Mouse (Mus musculus): ENCODE measurements at regions not wholly inside any gene's neighbourhood (a gene's known extent, or its start where the extent isn't known, plus 50 kb on each side); places are given as distances from the start of the nearest gene placed in this dataset.

- Histone ChIP-seq H3K4me2 (ENCODE audit: low read depth, low read length) (no peak overlapping the region), H3K27me3 (ENCODE audit: control insufficient read depth, insufficient read depth, low read length) (no peaks in the 10 kb centered on the region), H3K9ac (replicated peaks; ENCODE audit: low read depth, low read length) (no peak overlapping the region), H3K9me3 (replicated peaks; ENCODE audit: control insufficient read depth, low read length) (0 out of 2 replicates have a peak, but pooled peaks cover 9% of the 10 kb centered on the region), H3K4me3 (ENCODE audit: low read depth, low read length) (no peak overlapping the region), H3K4me1 (ENCODE audit: control insufficient read depth, insufficient read depth) (0 out of 2 replicates have a peak, but pooled peaks cover 7% of the 10 kb centered on the region), H3K36me3 (replicated peaks; ENCODE audit: control insufficient read depth, insufficient read depth, low read length) (no peaks in the 10 kb centered on the region), H3K27ac (ENCODE audit: low read depth) (peak overlapping the region; percentile 72; the same call in 1 of the 2 replicates)
- ATAC-seq (ENCODE audit: insufficient read depth, low read depth): no peak; the same call in 1 of the 2 replicates
- 54% methylated on average over 5 of the region's 5 CpGs for WGBS
- TF ChIP-seq CTCF (IDR thresholded peaks at IDR 0.05; ENCODE audit: low read depth): no peak
- no peak for TF ChIP-seq EP300 (IDR thresholded peaks at IDR 0.05; ENCODE audit: low read depth)
- DNase-seq (ENCODE audit: low spot score): peak; percentile 49
These were observed 132.3 kb upstream of the Supt20 start for GRCm38 (mm10) chr3:54560056-54560922.

DNA sequence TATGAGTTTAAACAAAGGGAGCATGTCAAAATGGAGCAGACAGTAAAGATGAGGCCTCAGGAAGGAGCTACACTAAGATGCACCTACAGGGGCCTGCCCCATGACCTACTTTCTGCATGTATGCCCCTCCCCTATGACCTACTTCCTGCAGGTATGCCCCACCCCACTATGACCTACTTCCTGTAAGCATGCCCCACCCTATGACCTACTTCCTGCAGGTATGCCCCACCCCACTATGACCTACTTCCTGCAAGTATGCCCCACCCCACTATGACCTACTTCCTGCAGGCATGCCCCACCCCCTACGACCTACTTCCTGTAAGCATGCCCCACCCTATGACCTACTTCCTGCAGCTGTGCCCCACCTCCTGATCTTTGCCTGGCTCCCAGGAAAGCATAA, 125.3 kb upstream of the Supt20 start:
- peaks cover 12% of the 10 kb centered on the region; the same call in 1 of the 2 replicates for H3K9me3 ChIP-seq (replicated peaks; ENCODE audit: control insufficient read depth, low read length)
- H3K36me3 ChIP-seq (replicated peaks; ENCODE audit: control insufficient read depth, insufficient read depth, low read length): no peaks in the 10 kb centered on the region
- H3K27me3 ChIP-seq (ENCODE audit: control insufficient read depth, insufficient read depth, low read length): no peaks in the 10 kb centered on the region
- no peak overlapping the region for H3K4me2 ChIP-seq (ENCODE audit: low read depth, low read length)
- ATAC-seq (ENCODE audit: insufficient read depth, low read depth): peak; percentile 24; the same call in 1 of the 2 replicates
- H3K4me1 ChIP-seq (ENCODE audit: control insufficient read depth, insufficient read depth): no peaks in the 10 kb centered on the region
- WGBS: 67% methylated on average over 1 of the region's 1 CpGs
- TF ChIP-seq EP300 (IDR thresholded peaks at IDR 0.05; ENCODE audit: low read depth): no peak
- no peak for TF ChIP-seq CTCF (IDR thresholded peaks at IDR 0.05; ENCODE audit: low read depth)
- H3K4me3 ChIP-seq (ENCODE audit: low read depth, low read length): no peak overlapping the region
- DNase-seq (ENCODE audit: low spot score): no peak
- peak overlapping the region; percentile 63; the same call in 1 of the 2 replicates for H3K27ac ChIP-seq (ENCODE audit: low read depth)
- no peak overlapping the region for H3K9ac ChIP-seq (replicated peaks; ENCODE audit: low read depth, low read length)

GRCm38 (mm10) chr3:54568096-54568495, 124.5 kb upstream of the Supt20 start:
- Histone ChIP-seq H3K4me3 (ENCODE audit: low read depth, low read length) (no peak overlapping the region), H3K9ac (replicated peaks; ENCODE audit: low read depth, low read length) (no peak overlapping the region), H3K4me1 (ENCODE audit: control insufficient read depth, insufficient read depth) (no peaks in the 10 kb centered on the region), H3K4me2 (ENCODE audit: low read depth, low read length) (no peak overlapping the region), H3K36me3 (replicated peaks; ENCODE audit: control insufficient read depth, insufficient read depth, low read length) (no peaks in the 10 kb centered on the region), H3K27ac (ENCODE audit: low read depth) (peak overlapping the region; percentile 63; the same call in 1 of the 2 replicates), H3K9me3 (replicated peaks; ENCODE audit: control insufficient read depth, low read length) (peaks cover 10% of the 10 kb centered on the region; the same call in 1 of the 2 replicates), H3K27me3 (ENCODE audit: control insufficient read depth, insufficient read depth, low read length) (no peaks in the 10 kb centered on the region)
- DNase-seq (ENCODE audit: low spot score): peak; percentile 24
- no peak for TF ChIP-seq CTCF (IDR thresholded peaks at IDR 0.05; ENCODE audit: low read depth)
- no peak for TF ChIP-seq EP300 (IDR thresholded peaks at IDR 0.05; ENCODE audit: low read depth)
- ATAC-seq (ENCODE audit: insufficient read depth, low read depth): peak; percentile 44; the same call in 1 of the 2 replicates
- 55% methylated on average over 5 of the region's 5 CpGs for WGBS

- no peaks in the 10 kb centered on the region for H3K36me3 ChIP-seq (replicated peaks; ENCODE audit: control insufficient read depth, insufficient read depth, low read length)
- DNase-seq (ENCODE audit: low spot score) (no peak), ATAC-seq (ENCODE audit: insufficient read depth, low read depth) (no peak)
- no peaks in the 10 kb centered on the region for H3K4me1 ChIP-seq (ENCODE audit: control insufficient read depth, insufficient read depth)
- H3K4me3 ChIP-seq (ENCODE audit: low read depth, low read length): no peak overlapping the region
- no peak overlapping the region for H3K27ac ChIP-seq (ENCODE audit: low read depth)
- TF ChIP-seq EP300 (IDR thresholded peaks at IDR 0.05; ENCODE audit: low read depth) (no peak), CTCF (IDR thresholded peaks at IDR 0.05; ENCODE audit: low read depth) (no peak)
- H3K9me3 ChIP-seq (replicated peaks; ENCODE audit: control insufficient read depth, low read length): peaks cover 10% of the 10 kb centered on the region; the same call in 1 of the 2 replicates
- H3K4me2 ChIP-seq (ENCODE audit: low read depth, low read length): no peak overlapping the region
- no peaks in the 10 kb centered on the region for H3K27me3 ChIP-seq (ENCODE audit: control insufficient read depth, insufficient read depth, low read length)
- WGBS: 79% methylated on average over 8 of the region's 8 CpGs
- no peak overlapping the region for H3K9ac ChIP-seq (replicated peaks; ENCODE audit: low read depth, low read length)
These were observed 122.1 kb upstream of the Supt20 start for GRCm38 (mm10) chr3:54570501-54570900.

DNA sequence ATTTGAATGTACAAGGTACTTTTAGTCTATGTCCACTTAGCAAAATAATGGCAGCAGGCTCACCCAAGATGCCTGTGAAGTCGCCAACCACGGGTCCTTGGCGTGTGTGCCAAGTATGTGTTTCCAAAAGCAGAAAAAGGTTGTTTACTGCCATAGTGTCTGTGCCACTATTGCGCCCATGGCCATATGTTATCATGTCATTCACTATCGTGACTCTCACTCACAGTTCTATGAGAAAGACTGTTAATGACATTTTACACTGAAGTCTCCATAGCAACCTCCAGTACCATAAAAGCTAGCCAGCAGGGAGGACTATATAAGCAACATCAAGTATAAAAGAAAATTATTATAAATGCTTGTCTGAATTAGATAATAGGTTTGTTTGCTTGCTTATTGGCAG, 114.8 kb upstream of the Supt20 start:
- ATAC-seq (ENCODE audit: insufficient read depth, low read depth) (no peak), DNase-seq (ENCODE audit: low spot score) (no peak)
- Histone ChIP-seq H3K4me2 (ENCODE audit: low read depth, low read length) (no peak overlapping the region), H3K27me3 (ENCODE audit: control insufficient read depth, insufficient read depth, low read length) (no peaks in the 10 kb centered on the region), H3K9ac (replicated peaks; ENCODE audit: low read depth, low read length) (no peak overlapping the region), H3K4me3 (ENCODE audit: low read depth, low read length) (no peak overlapping the region), H3K9me3 (replicated peaks; ENCODE audit: control insufficient read depth, low read length) (0 out of 2 replicates have a peak, but pooled peaks cover 4% of the 10 kb centered on the region), H3K27ac (ENCODE audit: low read depth) (no peak overlapping the region), H3K36me3 (replicated peaks; ENCODE audit: control insufficient read depth, insufficient read depth, low read length) (no peaks in the 10 kb centered on the region), H3K4me1 (ENCODE audit: control insufficient read depth, insufficient read depth) (no peaks in the 10 kb centered on the region)
- WGBS: 85% methylated on average over 5 of the region's 5 CpGs
- TF ChIP-seq CTCF (IDR thresholded peaks at IDR 0.05; ENCODE audit: low read depth) (no peak), EP300 (IDR thresholded peaks at IDR 0.05; ENCODE audit: low read depth) (no peak)
